Comparison of ENCODE assay signal across 10 mouse cellular contexts in the genomic region with DNA sequence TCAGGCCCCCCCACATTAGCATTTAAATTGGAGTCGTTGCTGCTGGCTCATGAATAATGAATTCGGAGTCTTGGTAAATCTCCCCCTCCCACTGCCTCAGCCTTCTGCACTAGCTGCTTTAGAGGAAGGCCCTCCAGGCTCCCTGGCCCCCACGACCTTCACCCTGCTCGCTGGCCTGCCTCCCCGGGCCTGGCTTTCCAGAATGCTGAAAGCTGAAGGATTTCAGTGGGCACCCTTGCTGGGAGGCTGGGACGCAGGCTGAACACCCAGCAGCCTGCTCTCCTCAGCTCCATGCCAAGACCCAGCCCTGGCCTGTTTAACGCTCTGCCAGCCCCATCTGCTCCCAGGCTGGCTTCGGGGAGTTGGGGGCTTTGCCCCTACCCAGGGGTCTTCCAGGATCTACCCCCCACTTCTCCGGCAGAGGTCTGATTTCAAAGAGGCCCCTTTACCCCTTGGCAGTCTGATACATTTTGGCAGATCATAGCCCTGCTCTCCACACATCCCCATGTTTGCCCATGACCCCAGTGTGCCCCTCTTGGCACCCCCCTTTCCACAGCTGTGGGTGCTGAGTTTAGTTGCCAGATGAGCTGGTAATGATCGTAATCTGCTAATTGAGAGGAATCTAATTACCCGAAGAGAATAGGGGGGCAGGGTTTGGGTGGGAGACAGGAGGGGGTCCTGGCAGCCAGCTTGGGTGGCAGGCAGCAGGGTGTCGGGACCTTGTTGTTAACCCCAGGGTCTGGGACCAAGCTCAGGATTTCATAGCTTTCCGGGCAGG. TPM values are rescaled to one million over a fixed set of nuclear protein-coding genes. Genes with fewer than 3 reads are reported as not detected.
DNase-seq lines count a peak whose midpoint lies in the region; ATAC-seq and TF ChIP-seq lines count a peak whose summit lies in the region.
"Had no signal": no experiment of that assay in that cellular context is flagged by ENCODE, and none has a peak within 500 bp of the region (broad histone marks: within the 10 kb centered on the region; RNA-seq: fewer than 3 reads in every experiment).

No protein-coding gene starts in this region.

- no peak for DNase-seq in G1E (ENCODE audit: low spot score)
- peak; percentile 71 for DNase-seq in cerebellum, adult 11 months
- DNase-seq in midbrain, embryonic 10.5 days (ENCODE audit: low spot score): peak; percentile 55
- DNase-seq in testis, postnatal 14 days (ENCODE audit: low spot score): no peak
- DNase-seq in left cerebral cortex, adult 11 months (ENCODE audit: low spot score): no peak
- no peak for DNase-seq in adrenal gland, adult (ENCODE audit: inconsistent age in 2 of 2, low spot score in 1 of 2)
- DNase-seq in B cell, adult 2 months: no peak
- DNase-seq: kidney, postnatal 36 days had no signal

- H3K27ac ChIP-seq in forebrain, embryonic 12.5 days: peak overlapping the region; percentile 71
- peak overlapping the region; percentile 91 for H3K27ac ChIP-seq in midbrain, embryonic 10.5 days (replicated peaks)
- H3K27ac ChIP-seq: liver, embryonic 14.5 days had no signal

- peaks cover 87% of the 10 kb centered on the region for H3K4me1 ChIP-seq in G1E (ENCODE audit: insufficient read depth, low read depth, low read length)
- peaks cover 71% of the 10 kb centered on the region for H3K4me1 ChIP-seq in forebrain, embryonic 12.5 days
- peaks cover 88% of the 10 kb centered on the region for H3K4me1 ChIP-seq in midbrain, embryonic 10.5 days

- H3K9me3 ChIP-seq in G1E (replicated peaks): no peaks in the 10 kb centered on the region
- H3K9me3 ChIP-seq in forebrain, embryonic 12.5 days: no peaks in the 10 kb centered on the region
- no peaks in the 10 kb centered on the region for H3K9me3 ChIP-seq in midbrain, embryonic 10.5 days (replicated peaks)

- H3K36me3 ChIP-seq in G1E (replicated peaks): peaks cover 59% of the 10 kb centered on the region
- no peaks in the 10 kb centered on the region; the same call in 1 of the 2 replicates for H3K36me3 ChIP-seq in forebrain, embryonic 12.5 days (replicated peaks)
- peaks cover 15% of the 10 kb centered on the region for H3K36me3 ChIP-seq in midbrain, embryonic 10.5 days

- peak overlapping the region; percentile 38; the same call in 1 of the 2 replicates for H3K9ac ChIP-seq in forebrain, embryonic 12.5 days
- H3K9ac ChIP-seq: liver, embryonic 14.5 days had no signal

- H3K27me3 ChIP-seq in G1E (ENCODE audit: insufficient read depth, low read length): peaks cover 2% of the 10 kb centered on the region; the same call in 1 of the 2 replicates
- peaks cover 43% of the 10 kb centered on the region for H3K27me3 ChIP-seq in forebrain, embryonic 12.5 days
- peaks cover 46% of the 10 kb centered on the region for H3K27me3 ChIP-seq in midbrain, embryonic 10.5 days (ENCODE audit: low read depth, poor library complexity, severe bottlenecking)

- no peak for ATAC-seq in G1E (ENCODE audit: extremely low read depth, insufficient number of reproducible peaks, low FRiP score, poor library complexity, severe bottlenecking)
- no peak; the same call in 1 of the 2 replicates for ATAC-seq in forebrain, embryonic 12.5 days (ENCODE audit: low FRiP score)

- 0 out of 2 replicates have a peak overlapping the region, but pooled peaks have one; percentile 1 for H3K4me3 ChIP-seq in G1E (ENCODE audit: low read depth, low read length)
- H3K4me3 ChIP-seq in forebrain, embryonic 12.5 days (replicated peaks): 0 out of 2 replicates have a peak overlapping the region, but pooled peaks have one; percentile 0
- peak overlapping the region; percentile 54 for H3K4me3 ChIP-seq in midbrain, embryonic 10.5 days

- 16% methylated on average over 13 of the region's 13 CpGs for WGBS in forebrain, embryonic 12.5 days
- WGBS in midbrain, embryonic 10.5 days: 24% methylated on average over 13 of the region's 13 CpGs

- peak overlapping the region; percentile 31 for H3K4me2 ChIP-seq in forebrain, embryonic 12.5 days

- no peak for TF ChIP-seq CTCF in G1E (IDR thresholded peaks at IDR 0.05; ENCODE audit: low read depth, low read length)

RNA-seq across cellular contexts. Expression of gene Asic4, which starts 6.8 kb away (rescaled TPM):
- total RNA-seq in G1E (2014; fragmentation: Nextera tagmentation) (1.1 and 2.9 TPM in 2 replicates), G1E (2017) (1.7 and 2.6 TPM in 2 replicates)
- 8.7 and 8.8 TPM in 2 replicates for polyA plus RNA-seq in G1E (2012)
- 6.4 and 8.2 TPM in 2 replicates for polyA plus RNA-seq in forebrain, embryonic 12.5 days (2016; fragmentation: Nextera tagmentation; extraction: Ambion mirVana)
- 6.1 and 17.7 TPM in 2 replicates for polyA plus RNA-seq in midbrain, embryonic 10.5 days (2016; fragmentation: Nextera tagmentation; extraction: Ambion mirVana)

RNA-seq across cellular contexts. Expression of gene Gmppa, which starts 7.7 kb away (rescaled TPM):
- total RNA-seq in G1E (2014; fragmentation: Nextera tagmentation): 179 and 182 TPM in 2 replicates
- total RNA-seq in G1E (2017): 178 and 183 TPM in 2 replicates
- 328 and 349 TPM in 2 replicates for polyA plus RNA-seq in G1E (2012)
- polyA plus RNA-seq in forebrain, embryonic 12.5 days (2016; fragmentation: Nextera tagmentation; extraction: Ambion mirVana): 54.8 and 55.8 TPM in 2 replicates
- polyA plus RNA-seq in midbrain, embryonic 10.5 days (2016; fragmentation: Nextera tagmentation; extraction: Ambion mirVana): 70.2 and 73.1 TPM in 2 replicates

RNA-seq across cellular contexts. Expression of gene Chpf, which starts 35.7 kb away (rescaled TPM):
- total RNA-seq in G1E (2014; fragmentation: Nextera tagmentation) (19.9 and 23.6 TPM in 2 replicates), G1E (2017) (12.0 and 16.6 TPM in 2 replicates)
- polyA plus RNA-seq in G1E (2012): 119 and 121 TPM in 2 replicates
- 21.6 and 25.8 TPM in 2 replicates for polyA plus RNA-seq in forebrain, embryonic 12.5 days (2016; fragmentation: Nextera tagmentation; extraction: Ambion mirVana)
- polyA plus RNA-seq in midbrain, embryonic 10.5 days (2016; fragmentation: Nextera tagmentation; extraction: Ambion mirVana): 24.4 and 25.2 TPM in 2 replicates

RNA-seq across cellular contexts. Expression of gene Tmem198, which starts 35.9 kb away (rescaled TPM):
- total RNA-seq in G1E (2014; fragmentation: Nextera tagmentation) (0.30 TPM in 1 of 2 replicates, not detected in the other), G1E (2017) (0.76 and 1.1 TPM in 2 replicates)
- 4.0 and 4.8 TPM in 2 replicates for polyA plus RNA-seq in G1E (2012)
- 20.8 and 24.1 TPM in 2 replicates for polyA plus RNA-seq in forebrain, embryonic 12.5 days (2016; fragmentation: Nextera tagmentation; extraction: Ambion mirVana)
- polyA plus RNA-seq in midbrain, embryonic 10.5 days (2016; fragmentation: Nextera tagmentation; extraction: Ambion mirVana): 9.9 and 17.4 TPM in 2 replicates

Comparison
In these comparisons a context has a peak if more than half of its experiments do, and no peak if none do; other contexts are left out.
1. DNase-seq: peak in cerebellum, adult 11 months (single experiment) and midbrain, embryonic 10.5 days (single experiment); none in G1E (single experiment), testis, postnatal 14 days (single experiment), left cerebral cortex, adult 11 months (single experiment), adrenal gland, adult (0 of 2) and B cell, adult 2 months (0 of 2).
2. H3K4me3 ChIP-seq: peak in every context shown above with its lines; median percentile 54 in midbrain, embryonic 10.5 days; 1 in G1E; 0 in forebrain, embryonic 12.5 days.